Mouse (Mus musculus): ENCODE results near the gene Il18r1. TPM values are rescaled to one million over a fixed set of nuclear protein-coding genes. Genes with fewer than 3 reads are reported as not detected.

Il18r1 gene
- polyA plus RNA-seq, 1 experiment = not detected

- TF ChIP-seq FOSL1 (IDR thresholded peaks at IDR 0.05; ENCODE audit: insufficient read depth, low read length, poor library complexity, severe bottlenecking) = no peak
- TF ChIP-seq MYOG (IDR thresholded peaks at IDR 0.05; ENCODE audit: control insufficient read depth, extremely low read depth, insufficient read length) = no peak
- TF ChIP-seq USF1 (IDR thresholded peaks at IDR 0.05; ENCODE audit: low read depth) = no peak
- no peak for TF ChIP-seq MAX (IDR thresholded peaks at IDR 0.05)
- TF ChIP-seq MYOD1 (IDR thresholded peaks at IDR 0.05; ENCODE audit: control insufficient read depth, insufficient read length, low read depth) = no peak
- no peak for TF ChIP-seq CEBPB (IDR thresholded peaks at IDR 0.05; ENCODE audit: low read depth)
- TF ChIP-seq CTCF (IDR thresholded peaks at IDR 0.05; ENCODE audit: control insufficient read depth, insufficient read depth, insufficient read length) = no peak
- Histone ChIP-seq H3K79me3 (ENCODE audit: low read depth) (no peaks in the 10 kb centered on the region), H3K27me3 (ENCODE audit: control insufficient read depth, insufficient read depth, insufficient read length) (no peaks in the 10 kb centered on the region), H3ac (ENCODE audit: control insufficient read depth, insufficient read length, low read depth) (no peak overlapping the region), H3K36me3 (ENCODE audit: control insufficient read depth, insufficient read depth) (no peaks in the 10 kb centered on the region), H3K79me2 (ENCODE audit: control insufficient read depth, insufficient read depth) (no peaks in the 10 kb centered on the region), H3K4me3 (ENCODE audit: insufficient read depth, poor library complexity, severe bottlenecking) (no peak overlapping the region)
These were observed 72.2 kb downstream of the Il18r1 start for GRCm38 (mm10) chr1:40537577-40537976.

GRCm38 (mm10) chr1:40544650-40545049 is 79.3 kb downstream of the Il18r1 start:
- no peaks in the 10 kb centered on the region for H3K79me3 ChIP-seq (ENCODE audit: low read depth)
- no peak overlapping the region for H3ac ChIP-seq (ENCODE audit: control insufficient read depth, insufficient read length, low read depth)
- no peaks in the 10 kb centered on the region for H3K79me2 ChIP-seq (ENCODE audit: control insufficient read depth, insufficient read depth)
- H3K4me3 ChIP-seq (ENCODE audit: insufficient read depth, poor library complexity, severe bottlenecking) = no peak overlapping the region
- peaks cover 7% of the 10 kb centered on the region for H3K36me3 ChIP-seq (ENCODE audit: control insufficient read depth, insufficient read depth)
- no peak for TF ChIP-seq MYOG (IDR thresholded peaks at IDR 0.05; ENCODE audit: control insufficient read depth, extremely low read depth, insufficient read length)
- no peak for TF ChIP-seq FOSL1 (IDR thresholded peaks at IDR 0.05; ENCODE audit: insufficient read depth, low read length, poor library complexity, severe bottlenecking)
- TF ChIP-seq MAX (IDR thresholded peaks at IDR 0.05) = no peak
- no peak for TF ChIP-seq CEBPB (IDR thresholded peaks at IDR 0.05; ENCODE audit: low read depth)
- no peak for TF ChIP-seq USF1 (IDR thresholded peaks at IDR 0.05; ENCODE audit: low read depth)
- TF ChIP-seq MYOD1 (IDR thresholded peaks at IDR 0.05; ENCODE audit: control insufficient read depth, insufficient read length, low read depth) = no peak
- no peak for TF ChIP-seq CTCF (IDR thresholded peaks at IDR 0.05; ENCODE audit: control insufficient read depth, insufficient read depth, insufficient read length)
- H3K27me3 ChIP-seq (ENCODE audit: control insufficient read depth, insufficient read depth, insufficient read length) = no peaks in the 10 kb centered on the region

GRCm38 (mm10) chr1:40546645-40547044 is 81.3 kb downstream of the Il18r1 start:
- H3K79me2 ChIP-seq (ENCODE audit: control insufficient read depth, insufficient read depth) = no peaks in the 10 kb centered on the region

GRCm38 (mm10) chr1:40547064-40547572 is 81.8 kb downstream of the Il18r1 start:
- TF ChIP-seq MYOD1 (IDR thresholded peaks at IDR 0.05; ENCODE audit: control insufficient read depth, insufficient read length, low read depth) = no peak
- TF ChIP-seq USF1 (IDR thresholded peaks at IDR 0.05; ENCODE audit: low read depth) = no peak
- TF ChIP-seq MAX (IDR thresholded peaks at IDR 0.05) = no peak
- no peak for TF ChIP-seq MYOG (IDR thresholded peaks at IDR 0.05; ENCODE audit: control insufficient read depth, extremely low read depth, insufficient read length)
- TF ChIP-seq CEBPB (IDR thresholded peaks at IDR 0.05; ENCODE audit: low read depth) = no peak
- TF ChIP-seq CTCF (IDR thresholded peaks at IDR 0.05; ENCODE audit: control insufficient read depth, insufficient read depth, insufficient read length) = no peak
- TF ChIP-seq FOSL1 (IDR thresholded peaks at IDR 0.05; ENCODE audit: insufficient read depth, low read length, poor library complexity, severe bottlenecking) = no peak
- peaks cover 7% of the 10 kb centered on the region for H3K36me3 ChIP-seq (ENCODE audit: control insufficient read depth, insufficient read depth)

More at GRCm38 (mm10) chr1:40546645-40547044, 81.3 kb downstream of the Il18r1 start:
- Histone ChIP-seq H3K36me3 (ENCODE audit: control insufficient read depth, insufficient read depth) (peaks cover 7% of the 10 kb centered on the region), H3K79me3 (ENCODE audit: low read depth) (no peaks in the 10 kb centered on the region), H3ac (ENCODE audit: control insufficient read depth, insufficient read length, low read depth) (no peak overlapping the region), H3K27me3 (ENCODE audit: control insufficient read depth, insufficient read depth, insufficient read length) (no peaks in the 10 kb centered on the region), H3K4me3 (ENCODE audit: insufficient read depth, poor library complexity, severe bottlenecking) (no peak overlapping the region)
- TF ChIP-seq USF1 (IDR thresholded peaks at IDR 0.05; ENCODE audit: low read depth) = no peak
- TF ChIP-seq CTCF (IDR thresholded peaks at IDR 0.05; ENCODE audit: control insufficient read depth, insufficient read depth, insufficient read length) = no peak
- TF ChIP-seq FOSL1 (IDR thresholded peaks at IDR 0.05; ENCODE audit: insufficient read depth, low read length, poor library complexity, severe bottlenecking) = no peak
- TF ChIP-seq MYOG (IDR thresholded peaks at IDR 0.05; ENCODE audit: control insufficient read depth, extremely low read depth, insufficient read length) = no peak

GRCm38 (mm10) chr1:40547762-40548161 is 82.4 kb downstream of the Il18r1 start:
- Histone ChIP-seq H3K79me2 (ENCODE audit: control insufficient read depth, insufficient read depth) (no peaks in the 10 kb centered on the region), H3K79me3 (ENCODE audit: low read depth) (no peaks in the 10 kb centered on the region)

More at GRCm38 (mm10) chr1:40547064-40547572, 81.8 kb downstream of the Il18r1 start:
- H3K4me3 ChIP-seq (ENCODE audit: insufficient read depth, poor library complexity, severe bottlenecking) = no peak overlapping the region
- H3K79me2 ChIP-seq (ENCODE audit: control insufficient read depth, insufficient read depth) = no peaks in the 10 kb centered on the region
- H3K79me3 ChIP-seq (ENCODE audit: low read depth) = no peaks in the 10 kb centered on the region
- H3ac ChIP-seq (ENCODE audit: control insufficient read depth, insufficient read length, low read depth) = no peak overlapping the region
- H3K27me3 ChIP-seq (ENCODE audit: control insufficient read depth, insufficient read depth, insufficient read length) = no peaks in the 10 kb centered on the region

More at GRCm38 (mm10) chr1:40547762-40548161, 82.4 kb downstream of the Il18r1 start:
- Histone ChIP-seq H3ac (ENCODE audit: control insufficient read depth, insufficient read length, low read depth) (no peak overlapping the region), H3K4me3 (ENCODE audit: insufficient read depth, poor library complexity, severe bottlenecking) (no peak overlapping the region), H3K36me3 (ENCODE audit: control insufficient read depth, insufficient read depth) (peaks cover 7% of the 10 kb centered on the region), H3K27me3 (ENCODE audit: control insufficient read depth, insufficient read depth, insufficient read length) (no peaks in the 10 kb centered on the region)
- TF ChIP-seq USF1 (IDR thresholded peaks at IDR 0.05; ENCODE audit: low read depth) (no peak), MAX (IDR thresholded peaks at IDR 0.05) (no peak), CEBPB (IDR thresholded peaks at IDR 0.05; ENCODE audit: low read depth) (no peak), FOSL1 (IDR thresholded peaks at IDR 0.05; ENCODE audit: insufficient read depth, low read length, poor library complexity, severe bottlenecking) (no peak), MYOD1 (IDR thresholded peaks at IDR 0.05; ENCODE audit: control insufficient read depth, insufficient read length, low read depth) (no peak), MYOG (IDR thresholded peaks at IDR 0.05; ENCODE audit: control insufficient read depth, extremely low read depth, insufficient read length) (no peak), CTCF (IDR thresholded peaks at IDR 0.05; ENCODE audit: control insufficient read depth, insufficient read depth, insufficient read length) (no peak)

Other genes with a start within 250 kb of the Il18r1 start
- 16.8 TPM for gene Il1r1, start 240.5 kb upstream of the Il18r1 start, polyA plus RNA-seq (2012; fragmentation: generic; extraction: Trizol)
- gene Il1rl2, start 140.9 kb upstream of the Il18r1 start, polyA plus RNA-seq (2012; fragmentation: generic; extraction: Trizol) = not detected
- 0.13 TPM for gene Il1rl1, start 36.0 kb upstream of the Il18r1 start, polyA plus RNA-seq (2012; fragmentation: generic; extraction: Trizol)
- gene Il18rap, start 49.8 kb downstream of the Il18r1 start, polyA plus RNA-seq (2012; fragmentation: generic; extraction: Trizol) = 1.3 TPM
- 0.07 TPM for gene Slc9a4, start 114.5 kb downstream of the Il18r1 start, polyA plus RNA-seq (2012; fragmentation: generic; extraction: Trizol)
- 6.9 TPM for gene Slc9a2, start 215.0 kb downstream of the Il18r1 start, polyA plus RNA-seq (2012; fragmentation: generic; extraction: Trizol)

All from C2C12 (cell line).